Mouse (Mus musculus): ENCODE measurements around the gene Nebl.
"Not testable (repeated sequence)": the region's sequence is repeated elsewhere in the genome, so short reads cannot be mapped to it uniquely, and the experiment has no call there.

The Nebl gene

DNA sequence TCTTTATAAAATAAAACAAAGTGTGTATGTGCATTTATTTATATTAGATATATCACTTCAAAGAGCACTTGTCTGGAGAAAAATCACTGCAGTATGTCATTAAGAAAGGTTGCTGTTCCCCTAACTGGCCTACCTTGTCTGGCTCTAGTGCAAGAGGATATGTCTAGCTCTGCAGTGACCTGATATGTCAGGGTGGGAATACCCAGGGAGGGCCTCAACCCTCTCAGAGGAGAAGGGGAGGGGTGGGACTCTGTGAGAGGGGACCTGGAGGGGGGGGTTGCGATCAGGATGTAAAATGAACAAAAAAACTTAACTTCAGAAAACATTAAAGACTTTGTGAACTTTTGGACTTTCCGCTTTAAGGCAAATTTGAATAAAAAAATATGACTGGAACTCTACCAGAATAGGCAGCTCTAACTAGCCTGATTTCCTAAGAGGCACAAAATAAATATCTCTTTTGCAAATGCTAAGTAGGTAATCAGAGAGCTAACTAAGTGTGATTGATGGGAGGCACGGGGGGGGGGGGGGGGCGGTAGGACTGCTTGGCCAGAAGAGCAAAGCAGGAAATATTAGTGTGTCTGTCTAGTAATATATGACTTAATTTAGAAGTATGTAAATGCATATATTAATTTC, 325.2 kb downstream of the Nebl start:
- no peak for DNase-seq (ENCODE audit: low spot score in 2 of 2)

GRCm38 (mm10) chr2:17402511-17402910, 328.8 kb downstream of the Nebl start:
- no peak for DNase-seq (ENCODE audit: low spot score in 2 of 2)

DNA sequence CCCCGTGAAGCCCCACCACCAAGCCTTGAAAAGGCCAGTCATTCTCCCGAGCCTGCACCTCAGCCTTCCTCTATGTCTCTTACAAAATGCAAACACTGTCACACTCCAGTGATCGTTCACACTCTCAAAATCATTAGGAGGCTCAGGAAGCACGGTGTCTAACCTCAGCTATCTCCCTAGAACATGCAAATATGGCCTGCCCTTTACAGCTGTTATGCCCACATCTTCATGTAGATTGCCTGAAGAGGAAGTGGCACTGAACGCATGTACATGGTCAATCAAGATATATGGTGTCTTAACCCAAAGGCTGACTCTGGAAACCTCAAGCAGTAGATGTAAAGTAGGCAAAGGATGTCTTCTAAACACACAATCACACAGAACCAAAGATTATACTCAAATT, 335.0 kb downstream of the Nebl start:
- DNase-seq (ENCODE audit: low spot score in 2 of 2): no peak

- no peak for DNase-seq (ENCODE audit: low spot score in 2 of 2)
Observed at GRCm38 (mm10) chr2:17391389-17391788, 339.9 kb downstream of the Nebl start.

GRCm38 (mm10) chr2:17390513-17391200, 340.6 kb downstream of the Nebl start:
- no peak for DNase-seq (ENCODE audit: low spot score in 2 of 2)

DNA sequence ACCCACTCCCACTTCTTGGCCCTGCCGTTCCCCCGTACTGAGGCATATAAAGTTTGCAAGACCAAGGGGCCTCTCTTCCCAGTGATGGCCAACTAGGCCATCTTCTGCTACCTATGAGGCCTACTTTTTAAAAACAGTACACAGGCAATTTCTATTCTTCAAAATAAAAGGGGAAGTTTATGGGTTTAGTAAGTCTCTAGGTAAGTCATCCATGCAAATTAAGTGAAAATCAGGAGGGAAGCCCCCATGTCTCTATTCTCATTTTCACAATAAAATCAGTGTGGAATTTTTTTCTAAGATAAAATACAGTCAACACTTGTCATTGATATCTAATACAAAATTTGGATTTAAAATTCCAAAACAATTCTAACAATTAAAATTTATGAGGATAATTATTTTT, 341.4 kb downstream of the Nebl start:
- no peak for DNase-seq (ENCODE audit: low spot score in 2 of 2)

- DNase-seq (ENCODE audit: low spot score in 2 of 2): no peak
Observed at GRCm38 (mm10) chr2:17389379-17389778, 341.9 kb downstream of the Nebl start.

- no peak for DNase-seq (ENCODE audit: low spot score in 2 of 2)
Observed at GRCm38 (mm10) chr2:17382227-17382626, 349.0 kb downstream of the Nebl start.

- DNase-seq (ENCODE audit: low spot score in 2 of 2): no peak
Observed at GRCm38 (mm10) chr2:17375916-17376315, 355.3 kb downstream of the Nebl start.

DNA sequence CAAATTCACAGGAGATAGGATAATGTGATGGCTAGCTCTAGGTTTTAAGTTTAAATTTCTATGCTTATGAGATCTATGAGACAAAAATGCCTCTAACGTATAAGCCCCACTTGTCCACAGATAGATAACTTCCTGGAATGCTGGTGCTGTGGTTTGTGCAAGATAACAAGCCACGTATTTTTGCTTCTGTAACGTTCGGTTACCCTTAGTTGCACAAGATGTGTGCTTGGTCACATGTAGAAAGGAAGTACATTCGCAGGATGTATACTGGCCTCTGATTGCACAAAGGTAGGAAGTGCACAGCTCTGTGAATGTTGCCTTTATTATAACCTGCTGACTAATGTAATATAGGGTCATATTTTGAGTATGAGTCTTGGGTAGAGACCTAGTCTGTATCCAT, 365.6 kb downstream of the Nebl start:
- no peak for DNase-seq (ENCODE audit: low spot score in 2 of 2)

- no peak for DNase-seq (ENCODE audit: low spot score in 2 of 2)
Observed at GRCm38 (mm10) chr2:17364971-17365548, 366.2 kb downstream of the Nebl start.

GRCm38 (mm10) chr2:17363337-17364216, 367.7 kb downstream of the Nebl start:
- no peak for DNase-seq (ENCODE audit: low spot score in 2 of 2)

DNA sequence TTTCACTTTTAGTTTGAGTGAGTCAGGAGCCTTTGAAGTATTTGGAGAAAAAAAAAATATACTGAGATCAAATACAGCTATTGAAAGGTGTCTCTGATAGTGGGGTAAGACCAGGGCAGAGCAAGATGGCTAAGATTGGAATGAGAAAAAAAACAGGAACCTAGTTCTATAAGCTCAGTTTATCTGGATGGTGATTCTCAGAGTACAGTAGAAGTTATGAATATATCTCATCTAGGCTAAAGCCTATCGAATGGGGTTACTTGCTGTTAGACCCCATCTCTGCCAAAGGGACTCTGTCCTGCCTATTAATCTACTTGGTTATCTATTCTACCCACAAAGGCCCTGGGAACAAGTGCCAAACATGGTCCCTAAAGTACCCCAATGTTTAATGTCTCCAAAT, 369.1 kb downstream of the Nebl start:
- DNase-seq (ENCODE audit: low spot score in 2 of 2): no peak

- DNase-seq (ENCODE audit: low spot score in 2 of 2): no peak
Observed at GRCm38 (mm10) chr2:17344643-17345042, 386.6 kb downstream of the Nebl start.

DNA sequence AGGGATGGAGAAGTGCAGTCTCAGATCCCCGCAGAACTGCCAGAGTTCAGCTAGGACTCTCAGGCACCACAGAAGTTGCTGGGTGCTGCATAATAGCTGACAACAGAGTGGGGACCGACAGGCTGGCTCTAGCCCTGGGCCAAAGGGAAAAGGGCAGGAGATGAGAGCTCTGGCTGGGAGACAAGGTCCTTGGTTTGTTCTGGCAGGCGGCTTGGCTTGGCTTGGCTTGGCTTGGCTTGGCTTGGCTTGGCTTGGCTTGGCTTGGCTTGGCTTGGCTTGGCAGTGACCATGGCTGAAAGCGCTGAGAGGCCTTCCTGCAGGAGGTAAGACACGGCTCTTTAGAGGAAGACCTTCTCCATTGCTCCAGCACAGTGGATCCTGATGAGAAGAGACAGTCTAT, 395.8 kb downstream of the Nebl start:
- no peak for DNase-seq (ENCODE audit: low spot score in 2 of 2)

- no peak for DNase-seq (ENCODE audit: low spot score in 2 of 2)
Observed at GRCm38 (mm10) chr2:17326590-17326989, 404.7 kb downstream of the Nebl start.

GRCm38 (mm10) chr2:17316850-17317249, 414.4 kb downstream of the Nebl start:
- no peak for DNase-seq (ENCODE audit: low spot score in 2 of 2)

- DNase-seq (ENCODE audit: low spot score in 2 of 2): no peak
Observed at GRCm38 (mm10) chr2:17301379-17301778, 429.9 kb downstream of the Nebl start.

- DNase-seq (ENCODE audit: low spot score in 2 of 2): no peak
Observed at GRCm38 (mm10) chr2:17297496-17297895, 433.8 kb downstream of the Nebl start.

- not testable (repeated sequence) for DNase-seq (ENCODE audit: low spot score in 2 of 2)
Observed at GRCm38 (mm10) chr2:17295257-17295656, 436.0 kb downstream of the Nebl start.
